Mouse (Mus musculus): ENCODE data around the gene Btbd6.

GRCm38 (mm10) chr12:112932647-112933046 lies 43.6 kb upstream of the Btbd6 start:
- no peak for TF ChIP-seq CTCF (IDR thresholded peaks at IDR 0.05; ENCODE audit: low read depth, low read length)
- no peak for TF ChIP-seq POLR2A (IDR thresholded peaks at IDR 0.05; ENCODE audit: extremely low read depth, insufficient read depth, low read length)
